Mouse (Mus musculus) spleen, adult 2 months (tissue): ENCODE results near the gene Adamts20. TPM values are rescaled to one million over a fixed set of nuclear protein-coding genes. Genes with fewer than 3 reads are reported as not detected.

Source experiments
- DNase-seq, 2 experiments: peaks; one replicate each; pipeline versions ENCODE4 v3.0.0 to v3.0.0-alpha.2; 2012 to 2021; ENCODE audit warnings: low spot score in 2 of 2, low read depth in 1 of 2
- H3K27ac ChIP-seq: fragments of 200-500 bp; 2 replicates; pipeline ENCODE4 v1.5.1; 2012; ENCODE audit warnings: low read length, inconsistent platforms; ENCODE audit not compliant: insufficient read depth
- H3K27me3 ChIP-seq: fragments of 200-500 bp; 2 replicates; pipeline ENCODE4 v1.6.1; 2012; ENCODE audit warnings: mild to moderate bottlenecking, moderate library complexity, low read length, inconsistent platforms; ENCODE audit not compliant: control insufficient read depth, insufficient read depth
- H3K36me3 ChIP-seq: fragments of 200-500 bp; 2 replicates; pipeline ENCODE4 v1.6.1; 2012; ENCODE audit warnings: mild to moderate bottlenecking, low read length, inconsistent platforms; ENCODE audit not compliant: control insufficient read depth, insufficient read depth
- H3K4me1 ChIP-seq: fragments of 200-500 bp; 2 replicates; pipeline ENCODE4 v1.6.1; 2011; ENCODE audit warnings: inconsistent platforms; ENCODE audit not compliant: control insufficient read depth, insufficient read depth, insufficient read length
- H3K4me3 ChIP-seq: fragments of 200-500 bp; 2 replicates; pipeline ENCODE4 v1.5.1; 2011; ENCODE audit warnings: mild to moderate bottlenecking, inconsistent platforms; ENCODE audit not compliant: insufficient read depth, insufficient read length; ENCODE audit errors: extremely low read depth
- CTCF ChIP-seq: fragments of 200-500 bp; IDR thresholded peaks from 2 replicates; pipeline ENCODE4 v1.5.1; 2011; ENCODE audit warnings: mild to moderate bottlenecking, inconsistent platforms; ENCODE audit not compliant: insufficient read depth, insufficient read length, insufficient replicate concordance; ENCODE audit errors: extremely low read depth
- POLR2A ChIP-seq: fragments of 200-500 bp; IDR thresholded peaks from 2 replicates; pipeline ENCODE4 v1.6.1; 2011; ENCODE audit warnings: low read depth, low read length, inconsistent platforms
- WGBS: fragments of 180-500 bp; shearing (Covaris S2); methylation state at CpG from one replicate; pipeline ENCODE4 v1.1.7; 2018; 5-methylcytosine and 5-hydroxymethylcytosine counted together
- polyA plus RNA-seq: library from polyadenylated mRNA; depleted of rRNA; stranded (reverse); fragments of >200 nt; gene quantifications from 2 replicates; pipeline ENCODE4 v1.2.3, GENCODE M21; 2012

Gene Adamts20
- polyA plus RNA-seq, 1 experiment: 0.51 TPM

GRCm38 (mm10) chr15:94470361-94470760 lies 5.1 kb upstream of the Adamts20 start:
- Histone ChIP-seq H3K36me3 (no peaks in the 10 kb centered on the region), H3K27me3 (no peaks in the 10 kb centered on the region), H3K27ac (no peak overlapping the region), H3K4me3 (no peak overlapping the region), H3K4me1 (no peaks in the 10 kb centered on the region)
- TF ChIP-seq CTCF: no peak
- no peak for TF ChIP-seq POLR2A
- no peak for DNase-seq
- 41% methylated on average over 5 of the region's 5 CpGs for WGBS

- DNase-seq: no peak
These were observed 337 bp downstream of the Adamts20 start for GRCm38 (mm10) chr15:94464881-94465280.

GRCm38 (mm10) chr15:94463251-94463650 lies 2.0 kb downstream of the Adamts20 start:
- no peak for DNase-seq
- TF ChIP-seq POLR2A (no peak), CTCF (no peak)
- no peaks in the 10 kb centered on the region for H3K36me3 ChIP-seq
- H3K27ac ChIP-seq: no peak overlapping the region
- 61% methylated on average over 3 of the region's 3 CpGs for WGBS
- no peaks in the 10 kb centered on the region for H3K4me1 ChIP-seq
- H3K27me3 ChIP-seq: no peaks in the 10 kb centered on the region
- H3K4me3 ChIP-seq: no peak overlapping the region

More at GRCm38 (mm10) chr15:94464881-94465280, 337 bp downstream of the Adamts20 start:
- WGBS: 88% methylated on average over 14 of the region's 14 CpGs
- Histone ChIP-seq H3K36me3 (no peaks in the 10 kb centered on the region), H3K4me3 (no peak overlapping the region), H3K27ac (no peak overlapping the region), H3K4me1 (no peaks in the 10 kb centered on the region), H3K27me3 (no peaks in the 10 kb centered on the region)
- TF ChIP-seq POLR2A: no peak
- TF ChIP-seq CTCF: no peak

- TF ChIP-seq POLR2A (no peak), CTCF (no peak)
- DNase-seq: no peak
- H3K27ac ChIP-seq: no peak overlapping the region
- no peak overlapping the region for H3K4me3 ChIP-seq
- H3K4me1 ChIP-seq: no peaks in the 10 kb centered on the region
- 61% methylated on average over 3 of the region's 3 CpGs for WGBS
- no peaks in the 10 kb centered on the region for H3K27me3 ChIP-seq
- H3K36me3 ChIP-seq: no peaks in the 10 kb centered on the region
These were observed 3.0 kb downstream of the Adamts20 start for GRCm38 (mm10) chr15:94462206-94462605.

- Histone ChIP-seq H3K36me3 (no peaks in the 10 kb centered on the region), H3K27ac (no peak overlapping the region), H3K4me1 (no peaks in the 10 kb centered on the region), H3K4me3 (no peak overlapping the region), H3K27me3 (no peaks in the 10 kb centered on the region)
- no peak for TF ChIP-seq POLR2A
- no peak for TF ChIP-seq CTCF
- 83% methylated on average over 9 of the region's 9 CpGs for WGBS
- no peak for DNase-seq
These were observed 4.1 kb downstream of the Adamts20 start for GRCm38 (mm10) chr15:94461166-94461565.

GRCm38 (mm10) chr15:94457636-94458390 lies 7.4 kb downstream of the Adamts20 start:
- TF ChIP-seq CTCF (no peak), POLR2A (no peak)
- Histone ChIP-seq H3K27ac (no peak overlapping the region), H3K4me1 (no peaks in the 10 kb centered on the region), H3K36me3 (no peaks in the 10 kb centered on the region), H3K27me3 (no peaks in the 10 kb centered on the region), H3K4me3 (no peak overlapping the region)
- DNase-seq: no peak
- whole genome bisulfite sequencing: 73% methylated on average over 18 of the region's 18 CpGs

GRCm38 (mm10) chr15:94452848-94453247 lies 12.4 kb downstream of the Adamts20 start:
- Histone ChIP-seq H3K27ac (no peak overlapping the region), H3K27me3 (no peaks in the 10 kb centered on the region), H3K36me3 (no peaks in the 10 kb centered on the region), H3K4me3 (no peak overlapping the region), H3K4me1 (no peaks in the 10 kb centered on the region)
- no peak for TF ChIP-seq CTCF
- no peak for TF ChIP-seq POLR2A
- no peak for DNase-seq
- WGBS: 31% methylated on average over 5 of the region's 5 CpGs
